17 mouse cellular contexts compared by ENCODE assay signal in genomic region chr17:25635387-25635786, GRCm38 (mm10). TPM values are rescaled to one million over a fixed set of nuclear protein-coding genes. Genes with fewer than 3 reads are reported as not detected.
DNase-seq lines count a peak whose midpoint lies in the region; ATAC-seq and TF ChIP-seq lines count a peak whose summit lies in the region.
"Had no signal": no experiment of that assay in that cellular context is flagged by ENCODE, and none has a peak within 500 bp of the region (broad histone marks: within the 10 kb centered on the region; RNA-seq: fewer than 3 reads in every experiment).

No protein-coding gene starts in this region.

- H3K4me1 ChIP-seq in embryonic facial prominence, embryonic 11.5 days (ENCODE audit: control insufficient read depth, insufficient read depth, low read length), result 0 out of 2 replicates have a peak, but pooled peaks cover 2% of the 10 kb centered on the region
- peaks cover 31% of the 10 kb centered on the region for H3K4me1 ChIP-seq in hindbrain, embryonic 15.5 days (replicated peaks)
- peaks cover 37% of the 10 kb centered on the region for H3K4me1 ChIP-seq in neural tube, embryonic 12.5 days
- H3K4me1 ChIP-seq: stomach, embryonic 15.5 days had no signal

- 0 out of 2 replicates have a peak, but pooled peaks have one; percentile 10 for ATAC-seq in embryonic facial prominence, embryonic 11.5 days (replicated peaks; ENCODE audit: insufficient number of reproducible peaks, low FRiP score, low TSS enrichment, low read depth)
- 0 out of 2 replicates have a peak, but pooled peaks have one; percentile 28 for ATAC-seq in hindbrain, embryonic 15.5 days (ENCODE audit: low FRiP score, low read depth)
- peak; percentile 59 for ATAC-seq in neural tube, embryonic 12.5 days (ENCODE audit: low FRiP score, low read depth)
- ATAC-seq: activated CD4-positive, CD25-positive, alpha-beta regulatory T cell, adult 4 months; midbrain, embryonic 13.5 days had no signal

- TF ChIP-seq CTCF in layer of hippocampus, adult 2 months (conservative IDR thresholded peaks at IDR 0.05), result no peak

- H3K4me3 ChIP-seq in layer of hippocampus, adult 2 months, result no peak overlapping the region
- no peak overlapping the region for H3K4me3 ChIP-seq in embryonic facial prominence, embryonic 11.5 days (ENCODE audit: low read depth, low read length)
- no peak overlapping the region for H3K4me3 ChIP-seq in hindbrain, embryonic 15.5 days
- H3K4me3 ChIP-seq in neural tube, embryonic 12.5 days, result no peak overlapping the region
- H3K4me3 ChIP-seq: embryonic facial prominence, embryonic 13.5 days; liver, embryonic 15.5 days; midbrain, embryonic 13.5 days; stomach, embryonic 15.5 days had no signal

- DNase-seq in layer of hippocampus, adult 2 months (ENCODE audit: low spot score in 2 of 2), result no peak
- DNase-seq in layer of hippocampus, postnatal 25 days (ENCODE audit: extremely low spot score in 1 of 2, low spot score in 1 of 2), result no peak
- DNase-seq in embryonic facial prominence, embryonic 11.5 days (ENCODE audit: low spot score), result peak; percentile 43
- no peak for DNase-seq in cerebellum, postnatal 4 days (ENCODE audit: low spot score in 2 of 2)
- no peak for DNase-seq in layer of hippocampus, postnatal 10 days (ENCODE audit: low spot score in 2 of 2)
- DNase-seq: cerebellum, adult 11 months; heart, postnatal 14 days; left cerebral cortex, postnatal 4 days; lung, postnatal 36 days; thymus, postnatal 25 days had no signal

- no peaks in the 10 kb centered on the region for H3K27me3 ChIP-seq in embryonic facial prominence, embryonic 11.5 days (ENCODE audit: control insufficient read depth, insufficient read depth, low read length)
- no peaks in the 10 kb centered on the region for H3K27me3 ChIP-seq in hindbrain, embryonic 15.5 days
- H3K27me3 ChIP-seq in neural tube, embryonic 12.5 days (replicated peaks), result no peaks in the 10 kb centered on the region
- H3K27me3 ChIP-seq: embryonic facial prominence, embryonic 13.5 days; liver, embryonic 15.5 days; midbrain, embryonic 13.5 days; stomach, embryonic 15.5 days had no signal

- H3K9ac ChIP-seq in embryonic facial prominence, embryonic 11.5 days (replicated peaks; ENCODE audit: low read length), result no peak overlapping the region
- no peak overlapping the region for H3K9ac ChIP-seq in hindbrain, embryonic 15.5 days
- H3K9ac ChIP-seq in neural tube, embryonic 12.5 days, result no peak overlapping the region
- H3K9ac ChIP-seq: embryonic facial prominence, embryonic 13.5 days; liver, embryonic 15.5 days; stomach, embryonic 15.5 days had no signal

- no peak overlapping the region for H3K4me2 ChIP-seq in embryonic facial prominence, embryonic 11.5 days (ENCODE audit: low read depth, low read length)
- no peak overlapping the region for H3K4me2 ChIP-seq in hindbrain, embryonic 15.5 days
- 0 out of 2 replicates have a peak overlapping the region, but pooled peaks have one; percentile 18 for H3K4me2 ChIP-seq in neural tube, embryonic 12.5 days (replicated peaks)
- H3K4me2 ChIP-seq: embryonic facial prominence, embryonic 13.5 days; liver, embryonic 15.5 days; midbrain, embryonic 13.5 days; stomach, embryonic 15.5 days had no signal

- WGBS in embryonic facial prominence, embryonic 11.5 days, result 32% methylated on average over 8 of the region's 8 CpGs
- 38% methylated on average over 8 of the region's 8 CpGs for whole genome bisulfite sequencing in hindbrain, embryonic 15.5 days
- 18% methylated on average over 8 of the region's 8 CpGs for WGBS in neural tube, embryonic 12.5 days

- H3K36me3 ChIP-seq in embryonic facial prominence, embryonic 11.5 days (replicated peaks; ENCODE audit: control insufficient read depth, insufficient read depth, low read depth, low read length), result no peaks in the 10 kb centered on the region
- H3K36me3 ChIP-seq in hindbrain, embryonic 15.5 days, result no peaks in the 10 kb centered on the region
- H3K36me3 ChIP-seq in neural tube, embryonic 12.5 days, result peaks cover 10% of the 10 kb centered on the region

- H3K27ac ChIP-seq in layer of hippocampus, adult 2 months, result peak overlapping the region; percentile 68
- 0 out of 2 replicates have a peak overlapping the region, but pooled peaks have one; percentile 0 for H3K27ac ChIP-seq in embryonic facial prominence, embryonic 11.5 days (replicated peaks; ENCODE audit: low read depth, low read length)
- peak overlapping the region; percentile 26; the same call in 1 of the 2 replicates for H3K27ac ChIP-seq in hindbrain, embryonic 15.5 days (replicated peaks)
- peak overlapping the region; percentile 17; the same call in 1 of the 2 replicates for H3K27ac ChIP-seq in neural tube, embryonic 12.5 days
- H3K27ac ChIP-seq: embryonic facial prominence, embryonic 13.5 days; liver, embryonic 15.5 days; midbrain, embryonic 13.5 days; stomach, embryonic 15.5 days had no signal

- no peaks in the 10 kb centered on the region for H3K9me3 ChIP-seq in embryonic facial prominence, embryonic 11.5 days (replicated peaks; ENCODE audit: control insufficient read depth, low read length)
- no peaks in the 10 kb centered on the region for H3K9me3 ChIP-seq in hindbrain, embryonic 15.5 days
- no peaks in the 10 kb centered on the region for H3K9me3 ChIP-seq in neural tube, embryonic 12.5 days
- H3K9me3 ChIP-seq: embryonic facial prominence, embryonic 13.5 days; liver, embryonic 15.5 days; midbrain, embryonic 13.5 days; stomach, embryonic 15.5 days had no signal

RNA-seq across cellular contexts. Expression of gene Lmf1, which starts 56.5 kb away (rescaled TPM):
- total RNA-seq in layer of hippocampus, adult 2 months (2021), result 10 to 100 TPM; 25.5 to 31.2 TPM
- total RNA-seq in layer of hippocampus, postnatal 25 days (2021), result 10 to 100 TPM; 24.9 to 34.0 TPM
- polyA plus RNA-seq in embryonic facial prominence, embryonic 11.5 days (2014; fragmentation: Nextera tagmentation; extraction: Ambion mirVana), result 24.9 and 25.7 TPM in 2 replicates
- 23.8 and 25.1 TPM in 2 replicates for polyA plus RNA-seq in hindbrain, embryonic 15.5 days (2015; fragmentation: Nextera tagmentation; extraction: Ambion mirVana)
- 25.2 and 25.8 TPM in 2 replicates for polyA plus RNA-seq in neural tube, embryonic 12.5 days (2016; fragmentation: Nextera tagmentation; extraction: Ambion mirVana)
- 10 to 100 TPM; 23.1 to 26.4 TPM for total RNA-seq in layer of hippocampus, postnatal 10 days (2021)

Comparison
In these comparisons a context has a peak if more than half of its experiments do, and no peak if none do; other contexts are left out.
1. H3K27ac ChIP-seq: peak in every context shown above with its lines; median percentile 68 in layer of hippocampus, adult 2 months; 26 in hindbrain, embryonic 15.5 days; 17 in neural tube, embryonic 12.5 days; 0 in embryonic facial prominence, embryonic 11.5 days.